In the genomic region with DNA sequence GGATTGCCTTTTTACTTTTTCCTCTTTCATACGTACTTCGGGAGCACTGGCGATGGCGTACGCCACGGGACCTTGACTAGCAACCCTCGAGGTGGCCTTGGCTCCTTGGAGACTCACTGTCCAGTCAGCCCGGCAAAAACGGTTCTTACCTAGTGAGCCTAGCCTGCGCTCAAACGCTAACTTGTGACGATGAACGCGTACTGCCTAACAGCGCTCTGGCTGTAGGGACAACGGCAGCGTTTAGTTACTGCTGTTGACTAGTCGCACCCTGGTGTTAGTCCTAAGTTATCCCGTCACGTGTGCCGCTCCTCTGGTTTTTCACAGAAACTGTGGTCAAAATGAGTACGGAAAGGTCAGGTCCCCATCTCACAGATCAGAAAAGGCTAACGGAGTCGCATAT, we compare ENCODE assay signal across 8 mouse cellular contexts. TPM values are rescaled to one million over a fixed set of nuclear protein-coding genes. Genes with fewer than 3 reads are reported as not detected.
DNase-seq lines count a peak whose midpoint lies in the region; ATAC-seq and TF ChIP-seq lines count a peak whose summit lies in the region.

No protein-coding gene starts in this region.

- no peak for ATAC-seq in CD4-positive, CD25-positive, alpha-beta regulatory T cell, adult 4 months
- no peak for ATAC-seq in hindbrain, postnatal 0 days
- ATAC-seq in midbrain, embryonic 11.5 days (ENCODE audit: low FRiP score): no peak

- peaks cover 3% of the 10 kb centered on the region; the same call in 1 of the 2 replicates for H3K4me1 ChIP-seq in lung, adult 2 months (ENCODE audit: control insufficient read depth, insufficient read depth, low read length)
- no peaks in the 10 kb centered on the region; the same call in 1 of the 2 replicates for H3K4me1 ChIP-seq in cortical plate, adult 2 months (ENCODE audit: control insufficient read depth, insufficient read depth, low read length)
- H3K4me1 ChIP-seq in hindbrain, postnatal 0 days (ENCODE audit: insufficient read depth, low read length): peaks cover 4% of the 10 kb centered on the region; the same call in 1 of the 2 replicates
- peaks cover 14% of the 10 kb centered on the region for H3K4me1 ChIP-seq in midbrain, embryonic 11.5 days (ENCODE audit: control insufficient read depth, insufficient read depth, low read length)

- 0 out of 2 replicates have a peak, but pooled peaks cover 4% of the 10 kb centered on the region for H3K36me3 ChIP-seq in hindbrain, postnatal 0 days (ENCODE audit: insufficient read depth, low read length)
- no peaks in the 10 kb centered on the region for H3K36me3 ChIP-seq in midbrain, embryonic 11.5 days (ENCODE audit: control insufficient read depth, insufficient read depth, low read length)

- peak overlapping the region; percentile 65 for H3K4me3 ChIP-seq in lung, adult 2 months (replicated peaks; ENCODE audit: extremely low read depth, low read depth, low read length)
- H3K4me3 ChIP-seq in cortical plate, adult 2 months (ENCODE audit: insufficient read depth, low read length): peak overlapping the region; percentile 47
- peak overlapping the region; percentile 97 for H3K4me3 ChIP-seq in hindbrain, postnatal 0 days (ENCODE audit: low read length)
- peak overlapping the region; percentile 83 for H3K4me3 ChIP-seq in midbrain, embryonic 11.5 days (ENCODE audit: low read depth, low read length)

- H3K27me3 ChIP-seq in hindbrain, postnatal 0 days (ENCODE audit: insufficient read depth, low read length): no peaks in the 10 kb centered on the region
- no peaks in the 10 kb centered on the region for H3K27me3 ChIP-seq in midbrain, embryonic 11.5 days (ENCODE audit: control insufficient read depth, insufficient read depth, low read length)

- H3K27ac ChIP-seq in cortical plate, adult 2 months (ENCODE audit: insufficient read depth, low read length): no peak overlapping the region
- peak overlapping the region; percentile 91 for H3K27ac ChIP-seq in hindbrain, postnatal 0 days
- H3K27ac ChIP-seq in midbrain, embryonic 11.5 days (ENCODE audit: low read depth, low read length): no peak overlapping the region; the same call in 1 of the 2 replicates

- H3K9ac ChIP-seq in hindbrain, postnatal 0 days (replicated peaks; ENCODE audit: low read length): peak overlapping the region; percentile 81
- H3K9ac ChIP-seq in midbrain, embryonic 11.5 days (ENCODE audit: low read length): peak overlapping the region; percentile 69

- peak; percentile 62 for DNase-seq in CD4-positive, CD25-positive, alpha-beta regulatory T cell, adult 2 months (ENCODE audit: low read depth, low spot score)
- no peak for DNase-seq in lung, adult 2 months
- no peak for DNase-seq in lung, postnatal 4 days
- peak; percentile 37 for DNase-seq in hindbrain, postnatal 0 days (ENCODE audit: low spot score)
- DNase-seq in midbrain, embryonic 11.5 days (ENCODE audit: low spot score, missing footprints): peak; percentile 91
- no peak for DNase-seq in cerebellum, adult 8-10 months

- TF ChIP-seq POLR2A in lung, adult 2 months (IDR thresholded peaks at IDR 0.05; ENCODE audit: borderline replicate concordance, extremely low read depth, low read depth, low read length): no peak
- no peak for TF ChIP-seq POLR2A in cortical plate, adult 2 months (IDR thresholded peaks at IDR 0.05; ENCODE audit: extremely low read depth, insufficient read depth, low read length)

- no peaks in the 10 kb centered on the region for H3K9me3 ChIP-seq in hindbrain, postnatal 0 days (ENCODE audit: low read length)
- H3K9me3 ChIP-seq in midbrain, embryonic 11.5 days (ENCODE audit: control insufficient read depth, low read length): no peaks in the 10 kb centered on the region

- under 1% methylated on average over 24 of the region's 24 CpGs for WGBS in lung, adult 2 months
- under 1% methylated on average over 24 of the region's 24 CpGs for WGBS in hindbrain, postnatal 0 days
- under 1% methylated on average over 24 of the region's 24 CpGs for WGBS in midbrain, embryonic 11.5 days

- H3K4me2 ChIP-seq in hindbrain, postnatal 0 days (ENCODE audit: low read depth, low read length): peak overlapping the region; percentile 70
- H3K4me2 ChIP-seq in midbrain, embryonic 11.5 days: peak overlapping the region; percentile 89

- TF ChIP-seq CTCF in lung, adult 2 months (IDR thresholded peaks at IDR 0.05; ENCODE audit: insufficient read depth, low read length): no peak
- TF ChIP-seq CTCF in cortical plate, adult 2 months (IDR thresholded peaks at IDR 0.05; ENCODE audit: extremely low read depth, insufficient read depth, low read length): no peak
- TF ChIP-seq CTCF in hindbrain, postnatal 0 days (IDR thresholded peaks at IDR 0.05; ENCODE audit: low read depth): no peak

RNA-seq across cellular contexts. Expression of a gene that starts 0.6 kb away (rescaled TPM):
- 10 to 100 TPM; 11.1 to 13.4 TPM for polyA plus RNA-seq in CD4-positive, CD25-positive, alpha-beta regulatory T cell, adult 4 months (2017; shearing (Covaris generic))
- 11.1 TPM in 2 replicates for polyA plus RNA-seq in lung, adult 2 months (2012; rRNA removed)
- polyA plus RNA-seq in cortical plate, adult 2 months (2012; rRNA removed): 10.3 and 10.8 TPM in 2 replicates
- 0.93 and 2.1 TPM in 2 replicates for total RNA-seq in hindbrain, postnatal 0 days (2014; rRNA removed)
- polyA plus RNA-seq in hindbrain, postnatal 0 days (2015; fragmentation: Nextera tagmentation; extraction: Ambion mirVana): 8.7 and 10.1 TPM in 2 replicates
- 3.3 and 3.5 TPM in 2 replicates for polyA plus RNA-seq in midbrain, embryonic 11.5 days (2014; fragmentation: Nextera tagmentation; extraction: Ambion mirVana)

RNA-seq across cellular contexts. Expression of a gene that starts 0.9 kb away (rescaled TPM):
- 10 to 100 TPM; 21.9 to 41.4 TPM for polyA plus RNA-seq in CD4-positive, CD25-positive, alpha-beta regulatory T cell, adult 4 months (2017; shearing (Covaris generic))
- 0.92 and 2.4 TPM in 2 replicates for polyA plus RNA-seq in lung, adult 2 months (2012; rRNA removed)
- 6.4 and 6.7 TPM in 2 replicates for polyA plus RNA-seq in cortical plate, adult 2 months (2012; rRNA removed)
- total RNA-seq in hindbrain, postnatal 0 days (2014; rRNA removed): 12.2 and 13.2 TPM in 2 replicates
- polyA plus RNA-seq in hindbrain, postnatal 0 days (2015; fragmentation: Nextera tagmentation; extraction: Ambion mirVana): 18.8 and 22.9 TPM in 2 replicates
- polyA plus RNA-seq in midbrain, embryonic 11.5 days (2014; fragmentation: Nextera tagmentation; extraction: Ambion mirVana): 42.1 and 42.3 TPM in 2 replicates

Comparison
In these comparisons a context has a peak if more than half of its experiments do, and no peak if none do; other contexts are left out.
1. DNase-seq: peak in CD4-positive, CD25-positive, alpha-beta regulatory T cell, adult 2 months (single experiment), hindbrain, postnatal 0 days (single experiment) and midbrain, embryonic 11.5 days (single experiment); none in lung, adult 2 months (single experiment), lung, postnatal 4 days (0 of 2) and cerebellum, adult 8-10 months (single experiment).
2. H3K4me3 ChIP-seq: peak in every context shown above with its lines; median percentile 97 in hindbrain, postnatal 0 days; 83 in midbrain, embryonic 11.5 days; 65 in lung, adult 2 months; 47 in cortical plate, adult 2 months.